Mouse (Mus musculus) intestine, embryonic 16.5 days (tissue): ENCODE measurements at regions not wholly inside any gene's neighbourhood (a gene's known extent, or its start where the extent isn't known, plus 50 kb on each side); places are given as distances from the start of the nearest gene placed in this dataset.

Experiments
- ATAC-seq: fragments of 200-750 bp; cut with Nextera tagmentation; 2 replicates; pipeline ENCODE4 v1.8.0; 2017; ENCODE audit warnings: moderate TSS enrichment, moderate library complexity
- H3K27ac ChIP-seq: fragments of 300-500 bp; sonication (generic); 2 replicates; pipeline ENCODE4 v1.5.1; 2014; ENCODE audit warnings: mild to moderate bottlenecking, low read length
- H3K27me3 ChIP-seq: fragments of 300-500 bp; sonication (generic); replicated peaks from 2 replicates; pipeline ENCODE4 v1.6.1; 2014; ENCODE audit warnings: low read length, control low read depth, mixed read lengths; ENCODE audit not compliant: control insufficient read depth, insufficient read depth
- H3K36me3 ChIP-seq: fragments of 300-500 bp; sonication (generic); 2 replicates; pipeline ENCODE4 v1.6.1; 2014; ENCODE audit warnings: low read length, control low read depth; ENCODE audit not compliant: control insufficient read depth, insufficient read depth
- H3K4me1 ChIP-seq: fragments of 300-500 bp; sonication (generic); 2 replicates; pipeline ENCODE4 v1.6.1; 2014; ENCODE audit warnings: low read length, control low read depth, mixed read lengths; ENCODE audit not compliant: control insufficient read depth, insufficient read depth
- H3K4me2 ChIP-seq: fragments of 300-500 bp; sonication (generic); 2 replicates; pipeline ENCODE4 v1.6.1; 2014; ENCODE audit warnings: low read depth, low read length, control low read depth
- H3K4me3 ChIP-seq: fragments of 300-500 bp; sonication (generic); 2 replicates; pipeline ENCODE4 v1.5.1; 2014; ENCODE audit warnings: mild to moderate bottlenecking, low read length
- H3K9ac ChIP-seq: fragments of 300-500 bp; sonication (generic); 2 replicates; pipeline ENCODE4 v1.6.1; 2014; ENCODE audit warnings: low read depth, low read length
- H3K9me3 ChIP-seq: fragments of 300-500 bp; sonication (generic); 2 replicates; pipeline ENCODE4 v1.6.1; 2016; ENCODE audit warnings: low read length, control low read depth; ENCODE audit not compliant: control insufficient read depth
- WGBS: fragments of 180-500 bp; shearing (Covaris S2); extraction: QIAGEN DNeasy Blood & Tissue Kit; methylation state at CpG from one replicate; pipeline ENCODE4 v1.1.7; 2014; 5-methylcytosine and 5-hydroxymethylcytosine counted together

DNA sequence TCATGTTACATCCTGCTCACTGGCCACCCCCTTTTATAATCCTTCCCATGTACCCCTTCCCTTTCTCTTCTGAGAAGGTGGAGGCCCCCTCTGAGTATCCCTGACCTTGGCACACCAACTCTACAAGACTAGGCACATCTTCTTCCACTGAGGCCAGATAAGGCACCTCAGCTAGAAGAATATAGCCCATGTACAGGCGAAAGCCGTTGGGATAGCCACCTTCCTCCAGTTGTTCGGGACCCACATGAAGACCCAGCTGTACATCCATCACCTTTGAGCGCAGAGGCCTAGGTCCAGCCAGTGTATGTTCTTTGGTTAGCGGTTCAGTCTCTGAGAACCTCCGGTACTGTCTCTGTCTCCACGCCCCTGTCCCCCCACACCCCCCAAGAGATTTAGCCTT, 189.9 kb downstream of the Spry2 start:
- no peak for ATAC-seq
- Histone ChIP-seq H3K4me2 (no peak overlapping the region), H3K36me3 (no peaks in the 10 kb centered on the region), H3K27me3 (no peaks in the 10 kb centered on the region), H3K4me3 (no peak overlapping the region), H3K9ac (no peak overlapping the region), H3K9me3 (no peaks in the 10 kb centered on the region), H3K4me1 (no peaks in the 10 kb centered on the region), H3K27ac (no peak overlapping the region)
- WGBS = 94% methylated on average over 7 of the region's 7 CpGs

DNA sequence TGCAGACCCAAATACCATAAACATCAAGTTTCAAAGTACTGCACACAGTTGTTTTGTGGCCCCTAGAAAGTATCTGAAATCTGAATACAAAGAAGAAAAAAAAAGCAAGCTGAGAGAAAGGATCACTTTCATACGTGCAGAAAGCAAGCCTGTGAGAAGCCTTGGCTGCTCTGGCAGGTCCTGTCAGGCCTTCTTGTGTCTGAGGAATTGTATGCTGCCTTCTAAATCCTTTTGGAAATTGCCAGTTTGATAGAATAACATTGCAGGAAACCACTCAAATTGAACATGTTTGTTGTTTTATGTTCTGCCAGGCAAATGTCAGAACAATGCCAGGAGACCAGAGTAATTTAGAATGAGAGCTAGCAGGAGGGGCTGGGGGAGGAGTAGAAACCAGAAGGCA, 198.0 kb downstream of the Spry2 start:
- no peaks in the 10 kb centered on the region for H3K9me3 ChIP-seq
- 39% methylated on average over 1 of the region's 1 CpGs for WGBS
- ATAC-seq = no peak
- no peak overlapping the region for H3K9ac ChIP-seq
- H3K27me3 ChIP-seq = no peaks in the 10 kb centered on the region
- H3K4me2 ChIP-seq = no peak overlapping the region
- H3K36me3 ChIP-seq = no peaks in the 10 kb centered on the region
- no peak overlapping the region for H3K27ac ChIP-seq
- no peak overlapping the region for H3K4me3 ChIP-seq
- H3K4me1 ChIP-seq = no peaks in the 10 kb centered on the region

DNA sequence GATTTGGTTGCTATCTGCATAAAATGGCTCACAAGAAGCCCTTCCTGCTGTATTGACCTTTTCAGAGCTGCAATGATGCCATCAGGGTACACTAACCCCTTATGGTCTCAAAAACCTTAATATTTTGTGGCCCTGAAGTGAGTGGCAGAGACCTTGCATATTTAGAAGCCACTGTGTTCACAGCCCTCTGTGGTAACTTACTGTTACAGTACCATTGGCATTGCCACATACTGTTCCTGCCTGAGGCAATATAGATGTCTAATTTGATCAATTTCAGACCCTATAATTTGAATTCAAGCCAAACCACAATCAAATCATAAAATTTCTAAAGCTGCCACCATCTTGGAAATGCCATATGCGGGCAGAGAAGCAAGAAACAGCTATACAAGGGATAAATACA, 198.5 kb downstream of the Spry2 start:
- Histone ChIP-seq H3K9me3 (no peaks in the 10 kb centered on the region), H3K9ac (no peak overlapping the region), H3K27ac (no peak overlapping the region), H3K4me2 (no peak overlapping the region), H3K4me3 (no peak overlapping the region), H3K27me3 (no peaks in the 10 kb centered on the region), H3K4me1 (no peaks in the 10 kb centered on the region), H3K36me3 (no peaks in the 10 kb centered on the region)
- ATAC-seq = no peak
- WGBS = 95% methylated on average over 1 of the region's 1 CpGs

DNA sequence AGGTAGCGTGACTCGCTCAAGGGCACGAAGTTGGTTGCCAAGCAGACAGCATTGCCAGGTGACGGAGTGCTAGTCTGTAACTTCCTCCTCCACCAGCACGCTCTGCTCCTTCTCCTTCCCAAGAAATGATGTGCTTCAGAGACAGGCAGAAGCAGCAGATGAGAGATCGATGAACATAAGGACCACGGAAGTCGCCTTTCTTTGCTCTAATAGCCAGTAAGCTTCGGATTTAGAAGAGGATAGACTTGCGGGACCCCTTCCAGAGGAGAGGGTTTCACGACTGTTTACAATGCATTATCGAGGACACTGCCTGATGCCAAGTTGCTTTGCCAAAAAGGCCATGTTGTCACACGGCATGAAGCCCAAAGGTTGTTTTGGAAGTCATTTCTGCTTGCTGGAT, 199.2 kb downstream of the Spry2 start:
- Histone ChIP-seq H3K27ac (no peak overlapping the region), H3K36me3 (no peaks in the 10 kb centered on the region), H3K4me3 (no peak overlapping the region), H3K27me3 (no peaks in the 10 kb centered on the region), H3K4me1 (no peaks in the 10 kb centered on the region), H3K9ac (no peak overlapping the region), H3K9me3 (no peaks in the 10 kb centered on the region), H3K4me2 (no peak overlapping the region)
- WGBS = 89% methylated on average over 13 of the region's 13 CpGs
- ATAC-seq = no peak

DNA sequence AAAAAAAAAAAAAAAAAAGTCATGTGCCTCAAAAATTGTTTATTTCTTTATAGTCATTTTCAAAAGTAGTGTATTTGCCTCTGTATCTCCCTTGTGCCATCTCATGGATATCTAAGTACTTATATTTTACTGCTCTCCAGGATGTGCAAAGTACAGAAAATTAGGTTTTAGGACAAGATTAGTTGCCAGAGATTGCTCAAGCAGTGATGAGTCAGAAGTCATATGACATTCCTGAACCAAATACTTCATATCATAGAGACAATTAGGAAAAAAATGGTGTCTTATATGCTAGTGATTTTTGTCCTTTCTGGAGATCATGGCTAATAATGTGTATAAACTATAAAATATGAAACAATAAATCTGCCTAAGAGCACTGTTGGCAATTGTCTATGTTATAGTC, 201.7 kb downstream of the Spry2 start:
- Histone ChIP-seq H3K9ac (no peak overlapping the region), H3K4me3 (no peak overlapping the region), H3K36me3 (no peaks in the 10 kb centered on the region), H3K27ac (no peak overlapping the region), H3K27me3 (no peaks in the 10 kb centered on the region), H3K4me1 (no peaks in the 10 kb centered on the region), H3K4me2 (no peak overlapping the region), H3K9me3 (no peaks in the 10 kb centered on the region)
- ATAC-seq = no peak

DNA sequence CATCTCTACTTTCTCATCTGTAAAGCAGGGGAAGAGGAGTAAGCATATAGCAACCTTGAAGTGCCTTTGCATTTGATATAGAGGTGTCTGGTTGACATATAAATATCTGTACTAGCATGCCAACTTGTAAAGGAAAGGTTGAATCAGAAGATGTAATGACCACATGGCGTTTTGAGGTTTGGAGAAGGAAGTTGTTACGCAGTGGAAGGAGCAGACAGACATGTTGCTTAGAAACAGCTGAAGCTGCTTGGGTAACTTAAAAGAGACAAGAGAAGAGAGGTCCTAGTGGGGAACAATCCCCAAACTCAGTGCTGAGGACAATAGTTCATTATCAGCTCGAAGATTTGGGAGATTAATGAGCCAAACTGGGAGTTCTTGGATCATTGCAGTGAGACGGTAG, 202.9 kb downstream of the Spry2 start:
- no peaks in the 10 kb centered on the region for H3K9me3 ChIP-seq
- H3K9ac ChIP-seq = no peak overlapping the region
- no peak for ATAC-seq
- H3K4me2 ChIP-seq = no peak overlapping the region
- no peaks in the 10 kb centered on the region for H3K36me3 ChIP-seq
- H3K4me1 ChIP-seq = no peaks in the 10 kb centered on the region
- 79% methylated on average over 4 of the region's 4 CpGs for WGBS
- H3K4me3 ChIP-seq = no peak overlapping the region
- no peaks in the 10 kb centered on the region for H3K27me3 ChIP-seq
- no peak overlapping the region for H3K27ac ChIP-seq

DNA sequence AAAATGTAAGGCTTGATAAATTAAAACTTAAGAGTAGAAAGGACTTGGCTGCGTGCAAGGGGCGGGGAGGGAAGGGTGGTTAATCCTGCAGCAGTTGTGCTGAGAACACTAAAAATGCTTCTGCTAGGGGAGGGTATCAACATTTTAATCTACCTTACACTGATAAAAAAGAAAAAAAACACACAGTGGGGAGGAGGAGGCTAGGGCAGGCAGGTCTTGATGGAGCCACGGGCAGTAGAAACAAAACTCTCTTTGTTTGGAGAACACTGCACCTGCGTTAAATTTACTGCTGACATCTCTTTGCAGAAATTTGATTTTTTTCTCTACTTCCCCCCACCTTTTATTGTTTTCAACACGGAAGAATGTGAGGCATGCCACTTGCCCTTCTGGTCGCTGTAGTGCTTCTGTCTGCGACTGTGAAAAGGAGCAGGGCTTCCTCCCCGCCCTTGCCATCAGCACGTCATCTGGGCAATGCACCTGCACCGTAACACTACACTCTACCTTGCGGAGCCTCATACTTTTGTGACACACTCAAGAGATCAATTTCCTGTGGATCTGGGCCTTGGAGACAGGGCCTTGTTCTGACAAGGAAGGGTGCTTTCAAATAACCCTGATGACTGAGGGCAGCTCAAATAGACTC, 211.7 kb downstream of the Spry2 start:
- Histone ChIP-seq H3K9ac (no peak overlapping the region), H3K36me3 (no peaks in the 10 kb centered on the region), H3K4me3 (no peak overlapping the region), H3K9me3 (no peaks in the 10 kb centered on the region), H3K27me3 (no peaks in the 10 kb centered on the region), H3K27ac (no peak overlapping the region), H3K4me2 (no peak overlapping the region), H3K4me1 (no peaks in the 10 kb centered on the region; the same call in 1 of the 2 replicates)
- WGBS = 40% methylated on average over 11 of the region's 11 CpGs
- ATAC-seq = peak; percentile 95

DNA sequence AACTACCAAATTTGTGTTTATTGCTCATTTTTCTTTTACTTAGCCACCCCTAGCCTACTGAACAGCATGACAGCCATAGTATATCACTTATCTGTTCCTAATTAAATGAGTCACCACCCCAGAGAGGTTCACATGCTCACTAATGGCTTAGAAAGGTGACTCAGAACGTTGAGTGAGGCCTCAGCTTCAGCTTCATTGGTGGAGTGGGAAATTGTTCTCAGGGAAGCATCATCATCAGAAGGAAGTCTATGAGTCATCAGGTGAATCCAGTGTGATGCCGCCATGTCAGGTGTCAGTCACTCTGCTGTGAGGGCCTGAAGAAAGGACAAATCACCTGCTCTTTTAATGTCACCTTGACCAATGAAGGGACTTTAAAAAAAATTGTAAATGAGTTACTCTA, 212.3 kb downstream of the Spry2 start:
- Histone ChIP-seq H3K4me3 (no peak overlapping the region), H3K4me1 (no peaks in the 10 kb centered on the region; the same call in 1 of the 2 replicates), H3K4me2 (no peak overlapping the region), H3K27me3 (no peaks in the 10 kb centered on the region), H3K9ac (no peak overlapping the region), H3K9me3 (no peaks in the 10 kb centered on the region), H3K27ac (no peak overlapping the region), H3K36me3 (no peaks in the 10 kb centered on the region)
- ATAC-seq = peak; percentile 64
- WGBS = 67% methylated on average over 2 of the region's 2 CpGs

DNA sequence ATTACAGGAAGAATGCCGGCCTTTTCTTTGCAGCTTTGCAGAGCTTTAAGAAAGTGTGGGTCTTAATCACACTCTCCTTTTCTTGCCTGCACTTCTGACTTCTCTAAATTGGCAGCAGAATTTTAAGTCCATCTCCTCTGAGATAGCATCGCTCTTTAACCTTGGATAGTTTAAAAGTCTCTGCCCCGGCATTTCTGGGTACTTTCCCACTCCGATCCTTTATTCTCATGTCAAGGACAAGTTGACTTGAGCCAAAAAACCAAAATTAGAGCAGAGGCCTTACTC, 220.0 kb downstream of the Spry2 start:
- H3K4me2 ChIP-seq = no peak overlapping the region
- 31% methylated on average over 4 of the region's 4 CpGs for WGBS
- H3K9me3 ChIP-seq = no peaks in the 10 kb centered on the region
- H3K4me1 ChIP-seq = no peaks in the 10 kb centered on the region
- H3K36me3 ChIP-seq = no peaks in the 10 kb centered on the region
- H3K27me3 ChIP-seq = no peaks in the 10 kb centered on the region
- ATAC-seq = no peak
- no peak overlapping the region for H3K4me3 ChIP-seq
- H3K9ac ChIP-seq = no peak overlapping the region
- H3K27ac ChIP-seq = no peak overlapping the region

DNA sequence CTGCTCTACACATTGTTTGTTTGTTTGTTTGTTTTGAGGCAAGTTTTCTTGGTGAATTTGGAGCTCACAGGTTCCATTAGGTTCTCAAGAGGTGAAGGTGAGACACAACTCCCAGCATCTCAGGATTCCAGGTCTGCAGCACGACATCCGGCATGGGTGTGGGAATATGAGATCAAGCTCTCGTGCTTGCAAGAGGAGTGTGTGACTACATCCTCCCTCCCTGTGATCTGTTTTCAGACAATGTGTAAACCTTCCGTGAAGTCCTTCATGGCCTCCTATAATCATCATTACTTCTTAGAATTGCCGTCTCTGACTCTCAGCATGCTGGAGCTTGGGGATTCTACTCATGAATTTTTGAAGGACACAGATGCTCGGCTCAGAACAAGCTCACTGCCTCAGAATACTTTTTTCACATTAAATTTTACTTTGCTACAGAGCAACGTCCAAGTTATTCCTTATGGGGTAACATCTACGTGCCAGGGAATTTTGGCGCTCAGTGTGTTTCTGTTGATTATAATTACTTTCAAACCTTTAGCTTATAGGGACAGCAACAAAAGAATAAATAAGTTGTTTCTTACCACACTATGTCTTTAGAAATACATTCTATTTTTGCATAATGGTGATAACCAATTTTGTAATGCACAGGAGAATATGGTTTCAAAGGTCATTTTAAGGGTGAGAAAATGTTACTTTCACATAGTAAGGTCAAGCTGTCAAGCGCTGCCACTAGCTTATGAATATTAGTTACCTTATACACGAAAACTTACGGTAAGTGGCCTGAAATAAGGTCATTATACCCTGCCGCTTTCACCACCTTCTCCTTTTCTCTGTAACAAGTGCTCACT, 220.6 kb downstream of the Spry2 start:
- H3K4me2 ChIP-seq = no peak overlapping the region
- H3K27ac ChIP-seq = no peak overlapping the region
- WGBS = 48% methylated on average over 13 of the region's 13 CpGs
- no peaks in the 10 kb centered on the region for H3K9me3 ChIP-seq
- H3K4me1 ChIP-seq = no peaks in the 10 kb centered on the region
- H3K9ac ChIP-seq = no peak overlapping the region
- ATAC-seq = no peak
- no peaks in the 10 kb centered on the region for H3K27me3 ChIP-seq
- H3K36me3 ChIP-seq = no peaks in the 10 kb centered on the region
- H3K4me3 ChIP-seq = no peak overlapping the region
